Mouse (Mus musculus) cerebellum, adult 11-12 months (tissue): ENCODE data around the gene Cldn13.

Experiments
- DNase-seq: peaks from one replicate; pipeline ENCODE4 v3.0.0; 2022

Cldn13 gene

DNA sequence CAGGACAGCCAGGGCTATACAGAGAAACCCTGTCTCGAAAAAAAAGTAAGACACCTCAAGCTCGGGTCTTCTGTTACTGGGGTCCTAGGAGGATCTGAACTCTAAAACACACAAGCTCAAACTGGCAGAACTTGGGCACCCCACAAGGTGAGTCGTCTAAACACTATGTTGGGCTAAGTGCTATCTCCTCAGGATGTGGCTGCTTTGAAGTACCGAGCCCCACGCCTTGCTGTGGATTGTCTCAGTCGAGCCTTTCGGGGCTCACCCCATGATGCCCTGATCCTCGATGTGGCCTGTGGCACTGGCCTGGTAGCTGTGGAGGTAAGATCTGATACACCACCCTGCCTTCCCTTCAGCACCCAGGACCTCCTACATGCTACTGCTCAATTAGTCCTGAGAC lies 18.0 kb upstream of the Cldn13 start:
- no peak for DNase-seq

GRCm38 (mm10) chr5:134932903-134933276 lies 17.6 kb upstream of the Cldn13 start:
- peak; percentile 32 for DNase-seq

DNA sequence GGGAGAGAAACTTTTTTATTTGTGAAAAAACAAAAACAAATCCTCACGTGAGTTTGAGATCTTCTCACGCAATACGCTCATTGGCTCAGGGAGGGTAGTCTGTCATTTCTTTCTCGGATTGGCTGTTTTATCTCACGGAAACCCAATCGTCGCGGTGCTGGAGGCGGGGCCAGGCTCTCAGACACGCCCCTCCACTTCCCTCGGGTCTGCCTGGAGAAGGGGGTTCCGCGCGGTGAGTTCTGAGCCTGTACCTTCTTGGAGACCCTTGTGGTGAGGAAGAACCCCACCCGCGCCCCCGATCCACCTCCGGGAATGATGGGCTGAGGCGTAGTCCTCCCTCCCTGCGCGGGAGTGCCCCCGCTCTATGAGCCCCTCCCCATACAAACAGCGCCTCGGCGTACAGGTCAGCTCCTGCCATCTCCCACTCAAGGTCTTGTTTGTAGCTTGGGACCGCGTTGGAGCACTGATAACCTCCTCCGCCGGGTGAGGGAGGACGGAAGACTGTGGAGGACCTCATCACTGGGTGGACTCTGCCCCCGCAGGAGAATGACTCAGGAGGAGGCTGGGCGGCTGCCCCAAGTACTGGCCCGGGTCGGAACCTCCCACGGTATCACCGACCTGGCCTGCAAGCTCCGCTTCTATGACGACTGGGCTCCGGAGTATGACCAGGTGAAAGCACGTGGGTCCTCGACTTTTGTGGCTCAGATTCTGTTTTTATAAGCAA lies 17.0 kb upstream of the Cldn13 start, which contains the start of gene Mettl27:
TSS of gene Mettl27 (plus strand) at position 190 of the 724 bp plus-strand sequence.
- DNase-seq, result peak; percentile 75

DNA sequence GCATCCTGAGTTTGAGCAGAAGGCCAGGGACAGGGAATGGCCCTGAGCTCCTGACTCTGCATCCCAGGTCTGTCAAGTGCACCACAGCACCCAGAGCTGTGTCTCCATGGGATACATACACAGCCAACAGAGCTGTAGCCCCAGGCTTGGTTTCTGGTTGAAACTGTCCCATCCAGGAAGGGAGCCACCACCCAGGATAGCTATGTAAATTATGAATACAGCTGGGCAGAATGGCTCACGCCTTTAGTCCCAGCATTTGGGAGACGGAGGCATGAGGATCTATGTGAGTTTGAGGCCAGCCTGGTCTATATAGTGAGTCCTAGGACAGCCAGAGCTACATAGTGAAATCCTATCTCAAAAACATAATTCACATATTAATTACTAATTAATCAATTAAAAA lies 14.7 kb upstream of the Cldn13 start:
- DNase-seq, result no peak

DNA sequence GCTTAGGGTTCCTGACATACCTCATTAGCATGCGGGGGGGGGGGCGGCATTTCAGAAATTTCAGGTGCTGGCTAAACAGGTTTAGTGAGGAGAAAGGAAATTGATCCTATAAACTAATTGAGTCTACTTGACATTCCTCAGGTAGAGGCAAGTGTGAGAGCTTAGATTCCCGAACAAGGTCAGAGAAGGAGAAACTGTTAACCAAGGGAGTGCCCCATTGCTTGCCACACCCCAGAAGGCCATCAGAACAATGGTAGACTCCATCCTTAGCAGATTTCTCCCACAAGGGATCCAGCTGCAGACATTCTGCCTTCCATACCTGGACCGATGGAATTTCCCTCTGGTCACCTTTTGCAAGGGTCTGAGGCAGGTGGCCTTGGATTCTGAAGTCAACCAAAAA lies 11.4 kb upstream of the Cldn13 start:
- no peak for DNase-seq

GRCm38 (mm10) chr5:134923141-134923540 lies 7.8 kb upstream of the Cldn13 start:
- no peak for DNase-seq

DNA sequence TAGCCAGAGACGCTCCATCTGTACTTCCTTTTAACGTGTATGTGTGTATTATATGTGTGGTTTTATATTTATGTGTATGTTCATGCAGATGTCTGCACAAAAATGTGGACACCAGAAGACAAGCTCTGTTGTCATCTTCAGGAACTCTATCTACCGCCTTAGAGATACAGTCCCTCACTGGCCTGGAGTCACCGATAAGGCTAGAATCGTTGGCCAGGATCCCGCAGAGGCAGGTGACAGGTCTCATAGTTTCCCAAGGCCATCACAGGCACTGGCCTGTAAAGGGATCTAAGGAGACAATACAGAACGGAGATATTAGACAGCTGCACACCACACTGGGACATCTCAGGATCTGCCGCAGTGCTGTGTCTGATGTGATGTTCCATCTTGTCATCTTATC lies 5.8 kb upstream of the Cldn13 start:
- DNase-seq, result no peak

GRCm38 (mm10) chr5:134920106-134920687 lies 4.9 kb upstream of the Cldn13 start:
- DNase-seq, result no peak

DNA sequence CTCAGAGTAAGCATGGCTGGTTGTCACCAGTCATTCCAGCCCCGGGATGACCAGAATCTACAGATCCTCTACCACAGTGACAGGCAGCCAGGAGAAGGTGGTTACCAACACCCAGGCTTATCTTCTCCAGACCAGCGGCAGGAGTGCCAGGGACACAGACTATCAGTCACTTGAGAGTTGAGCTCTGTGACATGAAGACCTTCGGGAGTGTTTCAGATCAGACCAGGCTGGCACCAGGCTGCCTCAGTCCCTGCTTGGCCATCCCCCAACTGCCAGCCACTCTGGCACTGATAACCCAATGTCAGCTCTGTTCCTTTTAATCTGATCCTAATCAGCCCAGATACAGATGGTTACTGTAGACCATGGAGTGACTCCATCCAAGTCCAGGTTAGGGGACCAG lies 3.8 kb upstream of the Cldn13 start:
- DNase-seq, result no peak

GRCm38 (mm10) chr5:134918071-134918832 lies 2.9 kb upstream of the Cldn13 start:
- DNase-seq, result peak; percentile 14

DNA sequence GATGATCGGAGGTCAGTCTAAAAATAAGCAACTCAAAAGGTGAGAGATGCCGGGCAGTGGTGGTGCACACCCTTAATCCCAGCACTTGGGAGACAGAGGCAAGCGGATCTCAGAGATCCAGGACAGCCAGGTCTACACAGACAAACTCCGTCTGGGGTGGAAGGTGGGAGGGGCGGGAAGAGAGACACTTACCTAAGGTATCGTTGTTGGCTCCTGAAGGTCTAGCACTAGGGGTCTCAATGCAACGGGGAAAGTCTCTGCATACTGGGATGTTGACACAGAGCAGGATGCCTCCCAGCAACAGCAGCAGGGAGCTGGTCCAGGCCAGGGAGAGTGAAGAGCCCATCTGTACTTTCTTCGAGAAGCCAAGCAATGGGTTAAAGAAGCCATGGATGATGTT lies 816 bp downstream of the Cldn13 start:
- DNase-seq, result no peak

GRCm38 (mm10) chr5:134913753-134914152 lies 1.6 kb downstream of the Cldn13 start:
- no peak for DNase-seq

DNA sequence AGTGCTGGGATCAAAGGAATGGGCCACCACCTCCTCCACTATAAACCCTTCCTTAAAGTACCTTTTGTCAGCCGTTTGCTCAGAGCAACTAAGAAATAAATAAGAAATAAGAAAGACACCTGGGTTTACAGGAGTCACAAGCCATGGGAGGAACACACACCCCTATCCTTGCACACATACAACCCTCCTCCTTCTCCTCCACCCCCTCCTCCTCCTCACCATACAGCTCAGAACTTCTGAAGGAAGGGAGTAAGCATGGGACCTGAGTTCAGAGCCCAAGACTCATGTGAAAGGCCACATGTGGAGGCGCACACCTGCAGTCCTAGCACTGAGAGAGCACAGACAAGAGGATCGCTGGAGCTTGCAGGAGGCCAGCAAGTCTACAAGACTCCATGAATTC lies 2.0 kb downstream of the Cldn13 start:
- DNase-seq, result no peak

DNA sequence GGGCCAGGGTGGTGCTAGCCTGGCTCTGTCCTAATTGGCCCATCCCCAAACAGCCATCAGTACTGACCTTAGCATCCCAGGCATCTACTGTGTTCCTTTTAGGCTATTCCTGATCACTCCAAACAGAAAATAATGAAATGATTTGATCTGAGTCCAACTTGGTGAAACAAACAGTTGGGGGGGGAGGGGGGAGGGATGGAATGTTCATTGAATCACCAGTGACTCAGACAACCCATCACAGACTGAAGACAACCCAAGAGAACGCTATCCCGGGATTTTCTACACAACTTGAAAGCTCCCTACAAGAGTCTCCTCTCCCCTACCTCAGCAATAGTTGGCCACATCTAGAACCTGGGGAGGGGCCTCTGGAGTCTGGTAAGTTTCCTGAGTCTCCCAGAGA lies 3.4 kb downstream of the Cldn13 start:
- no peak for DNase-seq

DNA sequence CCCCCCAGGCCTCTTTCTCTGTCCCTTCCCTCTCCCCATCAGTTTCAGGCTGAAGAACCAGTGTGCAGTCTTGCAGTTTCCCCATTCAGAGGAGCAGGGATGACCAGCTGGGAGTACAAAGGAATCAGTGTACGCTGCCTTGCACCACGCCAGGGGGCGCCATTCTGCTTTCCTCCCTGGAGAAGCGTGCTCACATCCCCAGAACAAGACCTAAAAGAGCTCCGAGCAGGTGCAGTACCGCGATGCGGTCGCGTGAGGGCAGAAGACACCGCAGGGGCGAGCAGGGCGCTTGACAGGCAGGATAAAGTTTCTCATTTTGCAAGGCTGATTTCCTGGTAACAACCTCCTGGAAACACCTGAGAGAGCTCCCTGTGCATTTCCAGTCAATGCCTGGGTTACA lies 8.2 kb downstream of the Cldn13 start:
- peak; percentile 80 for DNase-seq

DNA sequence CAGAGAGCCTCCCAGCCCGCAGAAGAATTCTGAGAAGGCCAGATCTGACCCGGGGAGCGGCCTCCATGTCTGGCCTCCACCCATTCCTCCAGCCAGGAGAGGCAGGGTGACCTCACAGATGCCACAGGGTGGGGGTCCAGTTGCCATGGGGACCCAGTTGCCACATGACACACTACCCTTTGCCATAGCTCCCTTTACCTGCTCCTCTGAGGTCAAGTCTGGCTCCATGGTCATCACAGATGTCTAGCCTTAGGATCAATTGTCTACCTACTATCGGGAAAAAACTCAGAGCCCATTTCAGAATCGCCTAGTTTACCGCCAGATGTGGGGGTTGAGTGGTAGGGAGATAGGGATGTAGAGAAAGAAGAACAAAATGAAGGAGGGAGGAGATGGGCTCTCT lies 8.7 kb downstream of the Cldn13 start, which contains the start of gene Tmem270:
TSS of gene Tmem270 (minus strand) at position 101 of the 400 bp plus-strand sequence.
- no peak for DNase-seq

DNA sequence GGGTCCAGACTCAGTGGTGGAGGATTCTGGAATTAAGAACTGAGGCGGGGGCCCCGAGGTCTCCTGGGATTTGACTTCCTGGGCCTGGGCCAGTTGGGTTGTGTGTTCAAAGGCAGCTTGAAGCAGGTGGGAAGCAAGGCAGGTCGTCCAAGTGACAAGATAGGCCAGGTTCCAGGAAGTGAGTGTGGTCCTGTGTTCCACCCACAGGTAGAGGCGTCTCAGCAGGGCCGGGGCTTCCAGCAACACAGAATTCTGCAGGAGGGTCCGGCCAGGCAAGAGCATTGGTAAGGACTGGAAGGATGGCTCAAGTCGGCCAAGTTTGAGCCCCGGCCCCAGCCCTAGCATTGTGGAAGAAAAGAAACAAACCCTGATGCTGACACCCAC lies 13.7 kb downstream of the Cldn13 start:
- DNase-seq, result no peak

DNA sequence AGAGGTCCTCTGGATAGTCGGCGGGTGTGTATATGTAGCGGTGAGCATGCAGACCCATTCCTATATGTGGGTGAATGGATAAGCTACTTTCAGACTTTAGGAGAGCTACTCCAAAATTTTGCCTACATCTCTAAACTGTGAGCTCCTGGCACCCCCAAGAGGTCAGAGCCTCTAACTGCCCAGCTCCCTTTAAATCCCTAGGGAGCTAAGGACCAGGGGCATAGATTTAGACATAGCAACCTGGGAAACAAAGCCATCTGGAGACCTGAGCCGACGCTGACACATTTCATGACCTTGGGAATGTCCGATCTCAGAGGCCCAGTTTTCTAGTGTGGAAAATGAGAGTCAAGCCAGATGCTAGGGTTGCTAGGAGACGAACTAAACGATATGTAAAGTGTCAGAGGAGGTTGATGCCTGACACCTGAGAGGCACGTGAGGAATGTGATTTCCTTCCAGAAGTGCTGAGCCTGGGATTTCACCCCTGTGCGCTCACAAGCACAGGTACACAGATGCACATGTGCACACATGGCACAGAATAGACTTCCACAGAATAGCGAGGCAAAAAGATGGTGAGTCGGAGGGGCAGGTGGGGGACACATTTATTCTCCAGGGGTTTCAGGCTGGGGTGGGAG lies 14.2 kb downstream of the Cldn13 start:
- DNase-seq, result no peak

DNA sequence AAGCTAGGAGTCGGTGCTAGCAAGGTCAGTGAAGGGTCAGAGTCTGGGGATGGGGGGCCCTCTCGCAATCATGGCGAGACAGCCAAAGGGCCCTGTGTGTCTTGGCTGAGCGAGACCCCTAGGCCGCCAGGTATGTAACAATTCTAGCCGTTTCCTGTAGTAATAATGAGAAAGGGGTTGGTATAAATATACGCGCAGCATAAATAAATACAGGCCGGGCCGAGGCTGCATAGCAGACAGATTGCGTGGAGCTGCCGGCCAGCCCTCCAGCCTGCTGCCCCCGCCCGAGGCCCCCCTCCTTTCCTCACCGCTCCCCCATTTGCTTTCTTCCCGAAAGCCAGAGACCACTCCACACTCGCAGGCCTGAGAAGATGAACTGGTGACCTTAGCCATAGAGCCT lies 17.7 kb downstream of the Cldn13 start:
- DNase-seq, result no peak

DNA sequence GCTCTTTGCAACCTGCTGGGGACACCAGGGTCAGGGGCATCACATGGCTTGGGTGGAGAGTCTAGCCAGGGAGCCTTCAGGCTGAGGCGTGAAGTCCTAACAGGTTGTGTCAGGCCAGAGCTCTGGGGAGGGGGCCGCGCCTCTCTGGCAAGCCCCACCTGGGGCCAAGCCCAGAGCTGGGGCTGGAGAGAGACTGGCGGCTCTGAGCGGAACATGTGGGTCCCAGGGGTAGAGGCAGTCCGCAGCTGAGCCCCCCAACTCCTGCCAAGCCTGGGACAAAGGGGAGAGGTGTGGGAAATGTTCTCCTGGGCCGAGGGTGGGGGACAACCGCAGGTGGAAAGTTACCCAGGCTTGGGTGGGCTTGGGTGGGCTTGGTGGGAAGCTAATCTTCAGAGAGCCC lies 18.4 kb downstream of the Cldn13 start:
- DNase-seq, result no peak

DNA sequence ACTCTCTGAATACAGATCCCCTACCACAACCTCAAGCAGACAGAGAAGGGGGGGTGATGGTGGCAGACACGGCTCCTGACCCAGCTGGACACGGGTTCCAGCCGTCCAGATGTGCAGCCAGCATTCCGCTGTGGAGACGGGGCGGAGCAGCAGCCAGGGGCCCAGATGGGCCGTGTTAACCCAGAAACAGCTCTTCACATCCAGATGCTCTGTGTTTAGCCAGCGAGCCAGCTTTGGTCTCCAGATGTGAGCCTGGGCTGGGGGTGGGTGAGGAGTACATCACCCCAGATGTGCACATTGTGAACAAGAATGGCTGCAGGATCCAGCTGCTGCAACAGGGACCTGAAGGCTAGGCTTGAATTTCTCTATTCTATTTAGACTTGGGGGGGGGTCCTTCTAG lies 20.0 kb downstream of the Cldn13 start:
- DNase-seq, result no peak

- DNase-seq, result no peak
Observed at GRCm38 (mm10) chr5:134892717-134893116, 22.6 kb downstream of the Cldn13 start.

DNA sequence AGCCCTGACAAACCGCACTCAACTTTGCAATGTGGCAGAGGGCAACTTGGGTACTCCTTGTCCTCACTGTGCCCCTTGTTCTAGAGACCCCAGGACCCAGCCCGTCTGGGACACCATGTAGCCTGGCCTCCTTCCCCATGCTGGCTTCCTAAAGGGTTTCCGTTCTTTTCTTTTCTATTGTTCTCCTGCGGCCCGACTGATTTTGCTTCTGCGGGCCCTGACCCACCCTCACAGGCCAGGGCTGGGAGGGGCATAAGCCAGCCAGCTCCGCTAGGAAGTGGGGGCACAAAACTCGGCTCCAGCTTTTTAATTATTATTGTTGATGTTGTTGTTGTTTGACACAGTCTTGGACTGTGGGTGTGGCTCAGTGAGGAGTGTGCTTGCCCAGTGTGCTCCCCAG lies 23.8 kb downstream of the Cldn13 start:
- DNase-seq, result no peak

- DNase-seq, result no peak
Observed at GRCm38 (mm10) chr5:134890601-134891054, 24.7 kb downstream of the Cldn13 start.
